Mouse (Mus musculus) gastrocnemius, postnatal 4 days (tissue): ENCODE results near the gene Pde4dip. TPM values are rescaled to one million over a fixed set of nuclear protein-coding genes. Genes with fewer than 3 reads are reported as not detected.

Source experiments
- DNase-seq, 2 experiments: peaks; one replicate each; pipeline ENCODE4 v3.0.0; 2021 to 2022; ENCODE audit warnings: low spot score in 2 of 2, mixed read lengths in 2 of 2
- total RNA-seq, 2 experiments: library from RNA; stranded (reverse); gene quantifications; 2 replicates each; pipeline ENCODE4 v1.2.3; 2021

Pde4dip gene
- total RNA-seq, 2 experiments from 2014 or later, result 1,016 to 1,021 TPM

DNA sequence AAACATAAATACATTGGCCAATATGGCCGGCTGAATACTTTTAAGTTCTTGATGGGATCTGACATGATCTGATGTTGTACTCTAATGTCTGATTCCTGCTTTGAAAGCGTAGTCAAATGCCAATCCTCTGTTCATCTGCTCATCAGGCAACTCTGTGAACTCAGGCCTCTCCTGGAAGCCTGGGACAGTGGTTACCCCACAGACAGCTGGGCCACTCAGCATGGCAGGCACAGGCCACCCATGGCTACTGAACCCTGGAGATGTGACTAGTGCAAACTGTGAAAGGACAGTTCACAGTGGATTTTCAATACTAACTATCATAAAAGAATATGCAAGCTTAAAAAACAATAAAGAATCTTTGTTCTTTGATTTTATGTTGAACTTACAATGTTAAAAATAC lies 85.6 kb downstream of the Pde4dip start:
- no peak for DNase-seq

DNA sequence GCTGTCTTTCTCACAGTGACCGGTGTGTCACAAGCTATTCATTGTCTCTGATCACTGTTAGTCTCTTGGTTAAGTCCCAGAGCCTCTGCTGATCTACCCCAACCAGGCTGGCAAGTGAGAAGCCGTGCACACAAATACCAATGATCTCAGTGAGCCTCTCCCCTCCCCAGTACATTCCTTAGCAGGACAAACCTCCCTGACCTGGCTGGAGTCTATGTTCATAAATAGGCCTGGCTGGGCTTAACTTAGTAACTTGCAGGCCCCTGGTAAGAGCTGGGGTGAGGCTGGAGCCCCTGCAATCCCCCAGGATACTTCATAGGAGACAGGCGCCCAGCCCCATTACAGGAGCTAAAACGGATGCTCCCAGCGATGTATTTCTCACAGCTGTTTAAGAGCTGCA lies 86.2 kb downstream of the Pde4dip start:
- DNase-seq, result no peak

DNA sequence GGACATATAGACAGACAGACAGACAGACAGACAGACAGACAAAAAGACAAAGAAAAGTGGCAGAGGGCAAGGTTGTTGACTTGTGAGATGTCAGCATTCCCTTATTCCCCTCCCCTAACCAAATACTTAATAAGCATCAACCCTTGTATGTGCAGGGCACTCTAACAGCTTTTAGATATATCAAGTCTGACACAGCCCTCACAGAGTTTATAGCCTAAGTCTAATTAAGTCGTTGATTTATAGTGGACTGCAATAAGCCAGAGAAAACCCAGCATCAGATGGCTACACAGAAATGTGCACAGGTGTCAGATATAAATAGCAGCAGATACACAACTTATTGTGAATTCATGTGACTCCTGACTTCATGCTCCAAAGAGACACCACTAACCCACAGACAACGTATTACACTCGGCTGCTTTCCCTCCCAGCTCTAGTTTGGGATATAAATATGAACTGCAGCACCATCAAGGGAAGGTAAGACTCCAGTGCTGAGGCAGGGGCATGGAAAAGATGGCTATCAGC lies 87.3 kb downstream of the Pde4dip start:
- DNase-seq, result no peak

DNA sequence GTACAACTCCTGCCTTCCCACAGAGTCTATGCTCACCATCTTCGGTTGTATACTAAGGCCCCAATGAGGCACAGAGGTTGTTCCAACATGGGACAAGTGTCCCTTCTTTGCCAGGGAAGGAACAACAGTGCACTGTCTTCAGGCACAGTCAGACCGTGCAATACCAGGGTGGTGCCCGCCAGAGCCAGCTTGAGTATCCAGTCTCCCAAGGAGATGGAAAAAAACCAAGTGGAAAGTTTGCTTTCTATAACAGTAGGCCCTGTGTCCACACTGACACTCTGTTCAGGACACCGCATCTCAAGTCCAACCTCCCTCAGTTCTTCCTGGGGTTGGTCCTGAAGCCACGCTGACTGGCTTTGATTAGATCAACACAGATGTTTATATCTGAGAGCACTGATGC lies 87.8 kb downstream of the Pde4dip start:
- no peak for DNase-seq

DNA sequence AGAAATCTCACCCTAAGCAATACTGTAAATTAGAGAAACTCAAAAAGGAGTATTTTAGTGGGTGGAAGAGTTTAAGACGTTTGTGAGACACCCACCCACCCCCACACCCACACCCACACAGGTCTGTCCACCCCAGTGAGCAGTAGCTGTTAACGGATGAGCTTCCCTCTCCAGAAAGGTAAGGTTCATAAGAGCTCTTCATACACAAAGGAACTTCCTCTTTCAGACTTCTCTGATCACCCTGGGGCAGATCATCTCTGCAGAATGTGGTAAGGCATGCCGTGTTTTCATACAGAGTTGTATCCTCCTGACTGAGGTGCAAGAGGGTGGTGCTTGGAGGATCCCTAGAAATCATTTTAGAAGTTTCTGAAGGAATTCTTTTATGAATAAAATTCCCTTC lies 88.5 kb downstream of the Pde4dip start:
- DNase-seq, result no peak

DNA sequence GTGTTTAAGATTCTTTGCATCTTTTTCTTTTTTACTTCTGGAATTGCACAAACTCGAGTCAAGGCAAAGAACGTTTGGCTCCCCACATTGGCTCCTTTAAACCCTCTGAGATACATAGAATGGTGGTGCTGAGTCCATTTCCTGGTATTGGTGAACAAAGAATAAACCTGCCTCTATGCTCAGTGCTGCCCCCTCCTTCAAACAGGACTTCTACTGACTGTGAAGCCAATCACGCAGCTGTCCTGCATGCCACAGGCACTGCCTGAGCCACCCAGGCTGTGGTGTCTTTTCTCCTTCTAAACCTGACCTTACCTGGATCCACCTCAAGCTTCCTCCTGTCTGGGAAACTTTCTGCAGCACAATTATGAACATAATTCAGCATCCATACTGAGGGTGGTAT lies 89.2 kb downstream of the Pde4dip start:
- no peak for DNase-seq

DNA sequence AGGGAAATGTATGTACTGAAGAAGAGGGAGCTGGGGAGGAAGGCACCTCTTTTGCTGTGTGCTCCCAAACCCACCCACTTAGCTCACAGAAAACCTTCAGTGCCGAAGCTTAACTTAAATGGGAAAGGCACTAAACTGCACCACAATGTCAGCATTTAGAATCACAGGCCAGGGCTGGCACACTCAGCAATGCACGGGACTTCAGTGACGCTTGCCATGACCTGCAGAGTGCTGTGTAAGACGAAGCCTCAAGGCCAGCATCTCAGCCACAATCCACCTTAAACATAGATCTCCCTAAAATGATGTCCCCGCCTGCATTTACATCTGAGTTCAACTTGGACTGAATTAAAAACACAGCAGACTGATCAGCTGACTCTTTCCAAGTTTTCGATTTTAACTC lies 91.1 kb downstream of the Pde4dip start:
- DNase-seq, result no peak

DNA sequence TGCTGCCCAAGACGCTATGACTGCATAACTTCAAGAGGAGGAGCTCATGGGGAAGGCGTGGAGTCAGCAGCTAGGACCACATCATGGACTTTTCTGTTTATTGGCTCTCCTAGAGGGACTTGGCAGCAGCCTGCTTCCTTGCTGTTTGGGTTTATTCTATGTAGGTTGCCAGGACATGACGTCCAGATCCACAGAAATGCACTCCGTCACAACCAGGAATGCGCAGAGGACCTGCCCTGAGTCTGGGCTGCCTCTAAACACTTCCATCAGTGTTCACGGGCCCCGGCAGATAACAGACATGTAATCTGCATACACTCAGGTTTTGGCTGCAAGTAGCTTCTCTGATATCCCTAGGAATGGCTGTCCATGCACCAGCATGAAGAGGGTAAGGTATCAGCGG lies 94.5 kb downstream of the Pde4dip start:
- DNase-seq, result no peak

DNA sequence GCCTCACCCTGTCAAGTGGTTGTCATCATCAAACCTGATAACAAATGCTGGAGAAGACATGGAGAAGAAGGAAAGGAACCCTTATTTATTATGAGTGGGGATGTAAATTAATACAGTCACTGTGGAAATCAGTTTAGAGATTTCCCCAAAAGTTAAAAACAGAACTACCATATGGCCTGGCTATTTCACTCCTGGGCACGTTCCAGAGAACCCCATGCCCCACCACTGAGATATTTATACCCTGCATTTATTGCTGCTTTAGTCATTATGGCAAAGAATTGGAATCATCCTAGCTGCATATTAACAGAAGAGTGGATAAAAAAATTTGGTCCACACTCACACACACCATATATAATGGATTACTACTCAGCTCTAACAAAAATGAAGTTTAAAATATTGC lies 98.4 kb downstream of the Pde4dip start:
- DNase-seq, result no peak

DNA sequence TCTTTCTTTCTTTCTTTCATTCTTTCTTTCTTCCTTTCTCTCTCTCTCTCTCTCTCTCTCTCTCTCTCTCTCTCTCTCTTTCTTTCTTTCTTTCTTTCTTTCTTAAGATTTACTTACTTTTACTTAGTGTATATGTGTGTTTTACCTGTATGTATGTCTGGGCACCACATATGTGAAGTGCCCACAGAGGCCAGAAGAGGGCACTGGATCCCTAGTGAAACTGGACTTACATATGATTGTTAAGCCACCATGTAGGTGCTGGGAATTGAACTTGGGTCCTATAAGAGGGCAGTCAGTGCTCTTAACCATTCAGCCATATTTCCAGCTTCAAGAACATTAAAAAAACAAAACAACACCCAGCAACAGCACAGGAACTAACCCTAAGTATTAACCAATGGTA lies 99.2 kb downstream of the Pde4dip start:
- no peak for DNase-seq

DNA sequence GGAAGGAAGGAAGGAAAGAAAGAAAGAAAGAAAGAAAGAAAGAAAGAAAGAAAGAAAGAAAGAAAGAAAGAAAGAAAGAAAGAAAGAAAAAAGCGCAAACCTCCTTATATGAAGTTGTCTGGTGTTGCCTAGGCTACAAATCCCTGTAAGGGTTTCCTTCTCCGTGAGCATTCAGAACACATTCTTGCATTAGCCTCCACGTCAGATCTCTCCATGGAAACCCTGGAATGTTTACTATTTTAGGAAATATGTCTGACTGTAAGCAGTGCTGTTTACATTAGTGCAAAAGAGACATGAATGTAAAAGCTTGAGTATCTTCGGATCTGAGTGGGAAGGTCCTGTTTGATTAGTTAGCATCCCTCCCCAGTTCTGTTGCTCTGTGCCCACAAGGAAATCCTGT lies 112.3 kb downstream of the Pde4dip start:
- no peak for DNase-seq

DNA sequence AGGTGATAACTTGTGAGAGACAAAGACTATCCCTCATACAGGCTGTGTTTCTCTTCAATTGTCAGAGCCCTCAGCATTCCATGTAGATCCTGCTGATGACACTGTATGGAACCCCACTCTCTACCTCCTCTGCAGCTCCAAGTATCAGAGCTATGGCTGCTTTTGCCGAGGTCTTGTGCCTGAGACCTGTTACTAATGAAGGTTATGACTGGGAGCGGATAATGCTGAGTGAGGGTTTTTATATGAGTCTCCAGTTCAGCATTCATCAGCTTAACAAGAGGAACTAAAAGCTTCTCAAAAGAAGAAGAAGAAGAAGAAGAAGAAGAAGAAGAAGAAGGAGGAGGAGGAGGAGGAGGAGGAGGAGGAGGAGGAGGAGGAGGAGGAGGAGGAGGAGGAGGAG lies 112.8 kb downstream of the Pde4dip start:
- DNase-seq, result no peak

DNA sequence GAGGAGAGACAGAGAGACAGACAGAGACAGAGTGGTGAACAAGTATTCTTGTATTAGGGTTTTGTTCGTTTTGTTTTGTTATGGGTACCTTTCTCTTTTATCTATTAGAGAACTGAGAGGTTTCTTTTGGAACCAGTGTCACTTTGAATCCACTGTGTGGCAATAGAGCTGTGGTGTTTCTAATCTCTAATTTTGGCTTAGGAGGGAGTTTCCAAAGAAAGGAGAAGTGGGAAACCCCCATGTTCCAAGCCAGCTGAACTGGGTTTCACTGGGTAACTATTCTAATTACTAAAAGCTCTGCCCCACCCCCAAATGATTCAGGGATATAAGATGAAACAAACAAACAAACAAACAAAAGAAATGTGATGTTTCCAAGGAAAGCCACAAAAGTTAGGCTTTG lies 113.6 kb downstream of the Pde4dip start:
- no peak for DNase-seq

DNA sequence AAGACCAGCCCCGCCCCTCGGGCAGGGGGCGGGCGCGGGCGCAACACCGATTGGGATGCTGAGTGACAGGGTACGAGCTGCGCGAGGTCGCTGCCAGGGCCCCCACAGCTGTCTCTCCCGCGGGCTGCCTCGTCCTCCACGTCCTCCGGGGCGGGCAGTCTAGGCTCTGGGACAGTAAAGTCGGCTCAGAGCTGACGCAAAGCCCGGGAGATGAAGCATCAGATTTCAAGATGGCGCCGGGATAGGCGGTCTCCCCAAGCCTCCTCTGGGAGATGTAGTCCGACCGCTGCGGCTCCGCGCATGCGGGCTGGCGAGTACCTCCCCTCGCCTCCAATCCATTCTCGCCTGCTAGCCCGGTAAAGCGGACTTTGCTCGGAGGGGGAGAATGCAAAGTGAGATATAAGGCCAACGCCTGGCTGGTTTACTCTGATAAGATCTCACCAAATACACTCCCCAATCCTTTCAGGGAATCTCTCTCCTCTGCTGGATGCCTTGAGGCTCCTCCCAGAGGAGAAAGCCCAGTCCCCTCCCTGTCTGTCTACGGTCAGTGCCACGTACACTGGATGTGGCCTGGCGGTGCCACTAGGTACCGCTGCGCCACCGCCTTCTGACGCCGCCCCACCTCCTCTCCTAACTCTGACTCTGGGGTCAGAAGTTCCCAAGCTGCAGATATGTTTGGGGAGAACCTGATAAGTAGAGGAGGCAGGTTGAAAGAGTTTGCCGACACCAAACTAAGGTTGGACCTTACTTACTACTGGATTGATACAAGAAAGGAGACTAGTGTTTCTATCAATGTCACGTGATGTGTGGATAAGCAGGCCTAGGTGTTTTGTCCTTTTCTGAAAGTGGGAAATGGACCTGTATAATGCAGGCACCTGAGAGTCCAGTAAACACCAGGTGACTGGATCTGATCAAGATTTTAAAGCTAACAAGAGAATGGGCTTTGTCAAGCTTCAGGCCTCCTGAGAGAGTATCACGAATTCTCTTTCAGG lies 120.4 kb downstream of the Pde4dip start:
- peak; percentile 81 to 91 for DNase-seq

DNA sequence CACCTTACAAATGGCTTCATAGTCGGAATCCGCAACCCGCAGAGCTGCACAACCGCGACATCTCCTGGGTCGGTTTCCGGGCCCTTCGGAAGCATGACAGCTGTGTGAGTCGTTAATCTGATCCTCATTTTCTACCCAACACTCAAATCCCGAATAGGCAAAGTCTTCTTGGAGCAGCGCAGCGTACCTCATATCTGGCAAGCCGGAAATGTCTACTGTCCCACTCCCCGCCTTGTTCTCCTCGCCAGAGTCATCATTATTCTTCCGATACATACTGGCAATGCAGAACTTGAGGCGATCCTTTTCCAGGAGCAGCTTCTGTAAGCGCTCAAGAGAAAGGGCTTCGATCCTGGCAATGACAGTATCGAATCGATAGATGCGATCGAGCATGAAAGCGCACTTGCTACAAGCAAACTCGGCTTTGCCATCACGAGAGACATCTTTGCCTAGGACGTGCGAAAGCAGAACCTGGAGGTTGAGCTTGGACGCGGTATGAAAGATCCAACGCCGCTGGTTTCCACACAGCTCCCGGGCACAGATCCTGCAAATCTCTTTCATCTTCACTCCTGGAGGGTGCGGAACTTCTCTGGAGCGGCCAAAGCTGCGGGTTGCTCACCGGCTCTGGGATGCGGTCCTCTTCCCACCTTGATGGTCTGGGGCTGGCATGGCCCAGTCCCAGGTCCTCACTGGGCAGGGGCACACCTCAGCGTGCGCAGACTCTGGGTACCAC lies 121.3 kb downstream of the Pde4dip start:
- DNase-seq, result no peak

DNA sequence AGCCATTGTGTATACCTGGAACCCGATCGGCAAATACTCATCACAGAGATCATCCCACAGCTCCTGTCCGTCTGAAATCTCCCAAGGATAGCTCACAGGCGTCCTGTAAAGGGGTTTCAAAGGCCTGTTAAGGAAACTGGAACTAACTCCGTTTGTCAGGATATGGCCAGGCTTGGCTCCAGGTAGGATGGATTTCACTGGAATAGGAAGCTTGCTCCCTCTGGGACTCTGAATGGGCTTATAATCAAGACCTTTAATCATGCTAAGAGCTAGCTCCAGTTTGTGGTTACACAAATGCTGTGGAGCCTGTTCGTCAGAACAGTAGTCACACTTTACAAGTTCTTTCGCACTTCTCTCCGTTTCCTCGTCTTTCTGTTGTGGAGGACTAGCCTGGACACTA lies 122.0 kb downstream of the Pde4dip start:
- DNase-seq, result no peak

DNA sequence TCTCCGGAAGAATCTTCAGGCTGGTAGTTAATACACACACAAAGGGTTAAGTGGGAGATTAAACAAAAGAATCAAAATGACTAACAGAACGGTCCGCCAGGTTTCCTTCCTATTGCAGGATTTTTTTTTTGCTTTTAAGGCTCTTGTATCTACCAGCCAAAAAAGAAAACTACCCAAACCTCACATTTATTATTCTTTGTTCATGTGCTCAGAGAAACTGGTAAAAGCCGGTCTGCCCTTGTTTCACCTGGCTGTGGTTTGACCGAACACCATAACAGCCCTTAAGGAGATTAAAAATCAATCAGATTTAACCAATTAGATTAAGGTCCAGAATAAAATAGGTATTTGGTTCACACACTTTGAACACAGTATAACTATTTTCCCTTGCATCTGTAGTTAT lies 124.4 kb downstream of the Pde4dip start:
- DNase-seq, result no peak

DNA sequence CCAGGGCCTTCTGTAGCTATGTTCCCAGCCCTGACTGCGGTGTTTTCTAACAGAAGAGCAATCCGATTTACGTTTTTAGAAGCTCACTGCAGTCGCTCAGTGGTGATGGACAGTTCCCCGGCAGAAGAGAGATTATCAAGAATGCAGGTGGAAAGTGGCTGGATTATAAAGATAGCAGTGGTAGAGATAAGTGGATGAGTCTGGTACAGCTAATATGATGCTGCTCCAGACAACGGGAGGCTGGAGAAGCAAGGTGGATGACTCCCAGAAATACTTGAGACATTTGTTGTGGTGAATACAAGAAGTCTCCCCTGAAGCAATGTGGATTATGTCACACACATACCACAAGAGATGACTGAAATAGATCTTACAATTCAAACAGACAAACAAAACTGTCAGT lies 126.6 kb downstream of the Pde4dip start:
- DNase-seq, result no peak

DNA sequence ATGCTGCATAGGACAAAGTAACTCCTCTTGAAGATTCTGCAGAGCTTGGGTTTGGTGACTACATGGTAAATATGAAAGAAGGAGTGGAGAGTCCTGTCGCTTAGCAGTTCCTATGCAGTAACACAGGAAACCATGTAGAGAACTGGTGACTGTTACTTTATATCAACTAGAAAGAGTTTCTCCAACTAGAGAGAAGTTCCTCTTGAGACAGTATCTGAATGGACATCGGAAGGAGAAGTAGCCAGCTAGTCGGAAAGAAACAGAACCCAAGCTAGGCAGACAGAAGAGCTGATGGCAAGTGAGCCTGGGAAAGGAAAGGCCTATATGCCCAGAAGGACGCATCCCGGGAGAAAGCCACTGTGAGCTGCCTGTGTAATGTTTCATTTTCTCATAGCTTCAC lies 127.3 kb downstream of the Pde4dip start:
- no peak for DNase-seq

DNA sequence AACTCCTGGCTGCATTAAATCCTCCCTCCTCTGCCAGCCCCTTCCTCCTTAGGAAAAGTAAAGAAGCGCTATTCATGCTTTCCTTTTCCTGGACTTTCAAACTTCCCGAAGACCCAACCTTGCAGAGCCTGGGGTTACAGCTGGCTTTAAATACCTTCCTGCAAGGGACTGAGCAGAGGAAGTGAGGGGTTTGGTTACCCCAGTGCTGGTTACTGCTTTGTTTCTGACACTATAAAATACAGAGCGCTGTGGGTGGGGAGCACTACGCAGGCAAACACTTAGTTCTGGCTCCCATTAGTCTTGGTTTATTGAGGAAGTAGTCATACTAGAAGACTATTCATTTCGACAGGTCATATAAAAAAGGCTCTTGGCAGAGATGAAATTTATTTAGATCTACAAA lies 128.7 kb downstream of the Pde4dip start:
- no peak for DNase-seq

DNA sequence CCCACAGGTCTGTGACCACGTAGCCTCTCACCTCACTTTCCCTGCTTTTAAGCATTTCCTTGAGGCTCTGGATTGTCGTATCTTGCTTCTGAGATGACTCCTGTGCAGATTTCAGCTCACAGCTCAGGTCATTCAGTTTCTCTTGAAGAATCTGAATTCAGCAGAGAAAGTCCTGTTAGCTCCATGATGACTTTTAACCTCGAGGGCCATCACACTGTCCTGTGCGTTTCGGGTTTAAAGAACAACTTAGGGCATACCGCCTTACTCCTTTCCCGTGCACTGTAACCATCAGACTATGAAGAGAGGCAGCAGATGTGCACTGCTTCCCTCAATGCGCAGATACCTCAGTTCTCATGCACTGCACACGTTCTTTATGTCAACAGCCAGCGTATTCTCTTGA lies 131.0 kb downstream of the Pde4dip start:
- no peak for DNase-seq
